Mouse (Mus musculus) forebrain, embryonic 13.5 days (tissue): ENCODE data around the gene Fbxo27. TPM values are rescaled to one million over a fixed set of nuclear protein-coding genes. Genes with fewer than 3 reads are reported as not detected.

Experiments used
- ATAC-seq: fragments of 200-750 bp; cut with Nextera tagmentation; 2 replicates; pipeline ENCODE4 v1.8.0; 2017
- H3K27ac ChIP-seq: fragments of 300-500 bp; sonication (generic); 2 replicates; pipeline ENCODE4 v1.5.1; 2015; ENCODE audit warnings: inconsistent platforms, mild to moderate bottlenecking, moderate library complexity
- H3K27me3 ChIP-seq: fragments of 300-500 bp; sonication (generic); 2 replicates; pipeline ENCODE4 v1.6.1; 2015; ENCODE audit warnings: mild to moderate bottlenecking, inconsistent platforms
- H3K36me3 ChIP-seq: fragments of 300-500 bp; sonication (generic); 2 replicates; pipeline ENCODE4 v1.6.1; 2015; ENCODE audit warnings: mild to moderate bottlenecking, inconsistent platforms; ENCODE audit not compliant: poor library complexity, severe bottlenecking
- H3K4me1 ChIP-seq: fragments of 300-500 bp; sonication (generic); 2 replicates; pipeline ENCODE4 v1.6.1; 2015; ENCODE audit warnings: inconsistent platforms
- H3K4me2 ChIP-seq: fragments of 300-500 bp; sonication (generic); 2 replicates; pipeline ENCODE4 v1.6.1; 2015; ENCODE audit warnings: inconsistent platforms, mild to moderate bottlenecking, moderate library complexity
- H3K4me3 ChIP-seq: fragments of 300-500 bp; sonication (generic); 2 replicates; pipeline ENCODE4 v1.5.1; 2015; ENCODE audit warnings: mild to moderate bottlenecking, inconsistent platforms
- H3K9ac ChIP-seq: fragments of 300-500 bp; sonication (generic); 2 replicates; pipeline ENCODE4 v1.6.1; 2015; ENCODE audit warnings: mild to moderate bottlenecking, inconsistent platforms
- H3K9me3 ChIP-seq: fragments of 300-500 bp; sonication (generic); replicated peaks from 2 replicates; pipeline ENCODE4 v1.6.1; 2016; ENCODE audit warnings: inconsistent platforms
- WGBS: fragments of 180-500 bp; shearing (Covaris S2); methylation state at CpG from one replicate; pipeline ENCODE4 v1.1.7; 2015; 5-methylcytosine and 5-hydroxymethylcytosine counted together
- polyA plus RNA-seq: library from polyadenylated mRNA; unstranded; fragments of >200 nt; fragmentation: Nextera tagmentation; extraction: Ambion mirVana; gene quantifications from 2 replicates; pipeline ENCODE4 v1.2.1, GENCODE M21; 2015

Gene Fbxo27
- polyA plus RNA-seq, 1 experiment from 2014 or later = 3.8 TPM

- Histone ChIP-seq H3K4me3 (no peak overlapping the region), H3K4me2 (no peak overlapping the region), H3K36me3 (no peaks in the 10 kb centered on the region), H3K9ac (no peak overlapping the region), H3K9me3 (no peaks in the 10 kb centered on the region), H3K27ac (no peak overlapping the region), H3K4me1 (0 out of 2 replicates have a peak, but pooled peaks cover 9% of the 10 kb centered on the region), H3K27me3 (0 out of 2 replicates have a peak, but pooled peaks cover 3% of the 10 kb centered on the region)
- ATAC-seq = no peak
- 87% methylated on average over 5 of the region's 5 CpGs for WGBS
Observed at GRCm38 (mm10) chr7:28714667-28715066, 22.0 kb downstream of the Fbxo27 start.

DNA sequence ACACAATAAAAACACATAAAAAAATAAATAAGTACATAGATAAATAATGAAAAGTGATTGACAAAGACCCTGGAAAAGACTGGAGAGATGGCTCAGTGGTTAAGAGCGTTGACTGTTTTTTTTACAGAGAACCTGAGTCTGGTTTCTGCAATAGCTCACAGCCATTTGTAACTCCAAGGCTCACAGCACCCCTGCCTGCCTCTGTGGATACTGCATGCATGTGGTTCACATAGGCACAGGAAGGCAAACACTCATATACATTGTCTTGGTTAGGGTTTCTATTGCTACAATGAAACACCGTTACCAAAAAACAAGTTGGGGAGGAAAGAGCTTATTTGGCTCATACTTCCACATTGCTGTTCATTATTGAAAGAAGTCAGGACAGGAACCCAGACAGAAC, 22.9 kb downstream of the Fbxo27 start:
- Histone ChIP-seq H3K4me3 (no peak overlapping the region), H3K4me2 (no peak overlapping the region), H3K4me1 (0 out of 2 replicates have a peak, but pooled peaks cover 9% of the 10 kb centered on the region), H3K27me3 (0 out of 2 replicates have a peak, but pooled peaks cover 3% of the 10 kb centered on the region), H3K27ac (no peak overlapping the region), H3K36me3 (no peaks in the 10 kb centered on the region), H3K9me3 (no peaks in the 10 kb centered on the region), H3K9ac (no peak overlapping the region)
- no peak for ATAC-seq
- 92% methylated on average over 2 of the region's 2 CpGs for WGBS

DNA sequence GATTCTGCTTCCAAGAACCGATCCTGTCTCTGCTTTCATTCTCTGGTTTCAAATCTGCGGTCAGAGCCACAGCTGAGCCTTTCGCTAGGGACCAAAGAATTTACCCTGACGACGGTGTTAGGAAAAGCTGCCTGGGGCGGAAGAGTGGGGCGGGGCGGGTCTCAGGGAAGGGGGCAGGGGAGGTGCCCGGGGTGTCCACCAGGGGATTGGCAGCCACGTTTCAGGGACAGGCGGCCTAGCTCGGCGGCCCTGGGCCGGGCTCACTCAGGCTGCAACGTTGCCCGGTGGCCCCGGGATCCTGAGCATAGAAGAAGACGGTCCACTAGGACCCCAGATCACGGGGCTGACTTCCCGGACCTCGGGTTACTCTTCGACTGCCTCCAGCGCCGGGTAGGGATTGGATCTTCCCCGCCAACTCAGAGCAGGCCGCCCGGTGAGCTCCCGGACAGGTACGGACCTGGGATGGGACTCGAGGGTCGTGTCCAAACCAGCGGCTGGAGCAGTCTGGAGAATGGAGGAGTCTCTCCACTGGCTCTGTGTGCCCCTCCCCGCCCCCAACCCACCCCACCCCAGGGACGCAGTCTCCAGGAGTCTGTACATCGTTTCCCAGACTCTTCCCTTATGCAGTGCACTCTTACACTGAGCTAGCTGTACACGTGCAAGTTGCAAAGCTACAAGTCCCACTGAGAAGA, 24.1 kb downstream of the Fbxo27 start, which contains the start of gene Fbxo17:
Gene Fbxo17, plus strand, starts transcription at position 215 of the 692 bp plus-strand sequence.
- H3K9me3 ChIP-seq = no peaks in the 10 kb centered on the region
- 1% methylated on average over 36 of the region's 36 CpGs for WGBS
- H3K27ac ChIP-seq = no peak within 1 kb of the TSS
- no peaks in the 10 kb centered on the region for H3K36me3 ChIP-seq
- 0 out of 2 replicates have a peak, but pooled peaks cover 9% of the 10 kb centered on the region for H3K4me1 ChIP-seq
- H3K4me2 ChIP-seq = peak within 1 kb of the TSS; percentile 73
- H3K9ac ChIP-seq = peak within 1 kb of the TSS; percentile 68
- peak; percentile 70 for ATAC-seq
- peak within 1 kb of the TSS; percentile 46 for H3K4me3 ChIP-seq
- 0 out of 2 replicates have a peak, but pooled peaks cover 3% of the 10 kb centered on the region for H3K27me3 ChIP-seq

GRCm38 (mm10) chr7:28717726-28718125, 25.1 kb downstream of the Fbxo27 start:
- no peak overlapping the region for H3K4me2 ChIP-seq
- no peak overlapping the region for H3K27ac ChIP-seq
- 0 out of 2 replicates have a peak, but pooled peaks cover 9% of the 10 kb centered on the region for H3K4me1 ChIP-seq
- H3K4me3 ChIP-seq = no peak overlapping the region
- 86% methylated on average over 10 of the region's 10 CpGs for WGBS
- H3K36me3 ChIP-seq = no peaks in the 10 kb centered on the region
- H3K27me3 ChIP-seq = 0 out of 2 replicates have a peak, but pooled peaks cover 3% of the 10 kb centered on the region
- ATAC-seq = no peak
- no peaks in the 10 kb centered on the region for H3K9me3 ChIP-seq
- H3K9ac ChIP-seq = no peak overlapping the region

DNA sequence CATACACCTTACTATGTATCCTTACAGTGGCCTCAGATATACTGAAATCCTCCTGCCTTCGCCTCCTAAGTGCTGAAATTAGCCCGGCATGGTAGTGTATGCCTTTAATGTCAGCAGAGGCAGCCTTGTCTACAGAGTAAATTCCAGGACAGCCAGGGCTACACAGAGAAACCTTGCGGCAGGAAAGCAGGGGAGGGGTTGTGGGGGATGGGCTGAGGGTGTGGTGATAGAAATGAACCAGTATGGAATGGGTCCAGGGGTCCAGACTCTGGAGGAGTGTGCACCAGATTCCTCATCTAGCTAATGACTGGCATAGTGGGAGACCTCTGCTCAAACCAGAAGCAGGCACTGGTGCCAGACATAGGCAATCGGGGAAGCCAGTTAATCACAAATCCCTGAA, 26.5 kb downstream of the Fbxo27 start:
- Histone ChIP-seq H3K9ac (no peak overlapping the region), H3K4me2 (no peak overlapping the region), H3K9me3 (no peaks in the 10 kb centered on the region), H3K36me3 (no peaks in the 10 kb centered on the region), H3K4me1 (0 out of 2 replicates have a peak, but pooled peaks cover 9% of the 10 kb centered on the region), H3K27ac (no peak overlapping the region), H3K27me3 (0 out of 2 replicates have a peak, but pooled peaks cover 3% of the 10 kb centered on the region), H3K4me3 (no peak overlapping the region)
- WGBS = 63% methylated on average over 4 of the region's 4 CpGs
- no peak for ATAC-seq

DNA sequence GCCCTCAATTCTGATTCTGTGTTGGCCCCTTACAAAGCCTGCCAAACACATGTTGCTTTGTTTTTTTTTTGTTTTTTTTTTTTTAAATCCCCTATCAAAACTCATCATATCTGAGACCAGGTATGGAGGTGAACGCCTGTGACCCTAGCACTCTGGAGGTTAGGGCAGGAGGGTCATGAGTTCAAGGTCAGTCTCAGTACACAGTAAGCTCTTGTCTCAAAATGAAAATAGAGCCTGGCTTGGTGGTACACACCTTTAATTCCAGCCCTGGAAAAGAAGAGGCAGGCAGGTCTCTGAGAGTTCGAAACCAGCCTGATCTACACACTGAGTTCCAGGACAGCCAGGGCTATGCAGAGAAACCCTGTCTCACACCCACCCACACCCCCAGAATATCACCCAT, 27.0 kb downstream of the Fbxo27 start:
- H3K36me3 ChIP-seq = peaks cover 2% of the 10 kb centered on the region; the same call in 1 of the 2 replicates
- no peak overlapping the region for H3K4me3 ChIP-seq
- H3K9me3 ChIP-seq = no peaks in the 10 kb centered on the region
- ATAC-seq = no peak
- H3K4me1 ChIP-seq = 0 out of 2 replicates have a peak, but pooled peaks cover 9% of the 10 kb centered on the region
- no peak overlapping the region for H3K4me2 ChIP-seq
- no peak overlapping the region for H3K9ac ChIP-seq
- 0 out of 2 replicates have a peak, but pooled peaks cover 3% of the 10 kb centered on the region for H3K27me3 ChIP-seq
- no peak overlapping the region for H3K27ac ChIP-seq
- WGBS = 80% methylated on average over 2 of the region's 2 CpGs

DNA sequence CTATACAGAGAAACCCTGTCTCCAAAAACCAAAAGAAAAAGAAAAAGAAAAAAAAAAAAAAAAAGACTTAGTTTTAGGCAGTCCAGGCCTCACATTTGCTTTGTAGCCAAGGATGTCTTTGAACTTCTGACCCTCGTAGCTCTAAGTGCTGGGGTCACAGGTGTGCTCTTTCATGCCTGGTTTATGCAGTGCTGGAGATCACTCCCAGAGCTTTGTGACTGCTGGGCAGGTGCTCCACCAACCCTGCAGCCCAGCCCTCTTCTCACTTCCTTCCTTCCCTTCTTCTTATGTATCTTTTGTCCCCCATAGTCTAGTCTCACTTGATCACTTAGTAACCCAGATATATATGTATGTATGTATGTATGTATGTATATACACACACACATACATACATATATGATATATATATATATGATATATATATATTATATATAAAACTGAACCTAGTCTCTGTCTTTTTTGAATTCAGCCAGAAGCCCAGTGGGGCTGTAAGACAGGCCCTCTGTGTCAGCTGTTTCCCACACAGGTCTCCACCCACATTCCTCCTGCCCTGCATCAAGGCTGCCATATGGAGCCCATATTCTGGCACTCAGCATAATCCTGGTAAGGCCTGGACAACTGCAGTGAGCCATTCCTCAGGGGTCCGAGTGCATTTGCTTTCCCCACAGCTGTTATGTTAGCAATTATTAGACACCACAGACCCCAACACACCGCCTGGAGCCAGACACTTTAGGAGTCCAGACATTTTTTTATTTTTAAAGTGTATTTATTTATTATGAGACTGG, 28.3 kb downstream of the Fbxo27 start:
- 0 out of 2 replicates have a peak, but pooled peaks cover 9% of the 10 kb centered on the region for H3K4me1 ChIP-seq
- no peak overlapping the region for H3K4me2 ChIP-seq
- H3K4me3 ChIP-seq = no peak overlapping the region
- ATAC-seq = no peak
- H3K36me3 ChIP-seq = peaks cover 3% of the 10 kb centered on the region; the same call in 1 of the 2 replicates
- H3K9ac ChIP-seq = no peak overlapping the region
- no peak overlapping the region for H3K27ac ChIP-seq
- WGBS = 81% methylated on average over 3 of the region's 3 CpGs
- no peaks in the 10 kb centered on the region for H3K9me3 ChIP-seq
- no peaks in the 10 kb centered on the region for H3K27me3 ChIP-seq

- H3K36me3 ChIP-seq = peaks cover 3% of the 10 kb centered on the region; the same call in 1 of the 2 replicates
- no peak overlapping the region for H3K9ac ChIP-seq
- H3K27me3 ChIP-seq = no peaks in the 10 kb centered on the region
- 97% methylated on average over 7 of the region's 7 CpGs for WGBS
- H3K4me3 ChIP-seq = no peak overlapping the region
- no peak overlapping the region for H3K4me2 ChIP-seq
- no peak for ATAC-seq
- H3K27ac ChIP-seq = no peak overlapping the region
- H3K9me3 ChIP-seq = no peaks in the 10 kb centered on the region
- H3K4me1 ChIP-seq = 0 out of 2 replicates have a peak, but pooled peaks cover 1% of the 10 kb centered on the region
Observed at GRCm38 (mm10) chr7:28722079-28722478, 29.4 kb downstream of the Fbxo27 start.

GRCm38 (mm10) chr7:28724613-28725012, 32.0 kb downstream of the Fbxo27 start:
- peaks cover 3% of the 10 kb centered on the region; the same call in 1 of the 2 replicates for H3K36me3 ChIP-seq
- no peaks in the 10 kb centered on the region for H3K27me3 ChIP-seq
- H3K4me1 ChIP-seq = 0 out of 2 replicates have a peak, but pooled peaks cover 3% of the 10 kb centered on the region
- no peak overlapping the region for H3K4me2 ChIP-seq
- no peak for ATAC-seq
- 89% methylated on average over 2 of the region's 2 CpGs for WGBS
- H3K4me3 ChIP-seq = no peak overlapping the region
- no peak overlapping the region for H3K9ac ChIP-seq
- no peaks in the 10 kb centered on the region for H3K9me3 ChIP-seq
- H3K27ac ChIP-seq = no peak overlapping the region

- Histone ChIP-seq H3K4me1 (0 out of 2 replicates have a peak, but pooled peaks cover 3% of the 10 kb centered on the region), H3K9ac (no peak overlapping the region; the same call in 1 of the 2 replicates), H3K27me3 (peaks cover under 1% of the 10 kb centered on the region; the same call in 1 of the 2 replicates), H3K36me3 (peaks cover 3% of the 10 kb centered on the region; the same call in 1 of the 2 replicates), H3K27ac (no peak overlapping the region), H3K4me2 (peak overlapping the region; percentile 38; the same call in 1 of the 2 replicates), H3K4me3 (no peak overlapping the region), H3K9me3 (0 out of 2 replicates have a peak, but pooled peaks cover 4% of the 10 kb centered on the region)
- peak; percentile 69 for ATAC-seq
- 6% methylated on average over 14 of the region's 14 CpGs for WGBS
Observed at GRCm38 (mm10) chr7:28726600-28726999, 34.0 kb downstream of the Fbxo27 start.

DNA sequence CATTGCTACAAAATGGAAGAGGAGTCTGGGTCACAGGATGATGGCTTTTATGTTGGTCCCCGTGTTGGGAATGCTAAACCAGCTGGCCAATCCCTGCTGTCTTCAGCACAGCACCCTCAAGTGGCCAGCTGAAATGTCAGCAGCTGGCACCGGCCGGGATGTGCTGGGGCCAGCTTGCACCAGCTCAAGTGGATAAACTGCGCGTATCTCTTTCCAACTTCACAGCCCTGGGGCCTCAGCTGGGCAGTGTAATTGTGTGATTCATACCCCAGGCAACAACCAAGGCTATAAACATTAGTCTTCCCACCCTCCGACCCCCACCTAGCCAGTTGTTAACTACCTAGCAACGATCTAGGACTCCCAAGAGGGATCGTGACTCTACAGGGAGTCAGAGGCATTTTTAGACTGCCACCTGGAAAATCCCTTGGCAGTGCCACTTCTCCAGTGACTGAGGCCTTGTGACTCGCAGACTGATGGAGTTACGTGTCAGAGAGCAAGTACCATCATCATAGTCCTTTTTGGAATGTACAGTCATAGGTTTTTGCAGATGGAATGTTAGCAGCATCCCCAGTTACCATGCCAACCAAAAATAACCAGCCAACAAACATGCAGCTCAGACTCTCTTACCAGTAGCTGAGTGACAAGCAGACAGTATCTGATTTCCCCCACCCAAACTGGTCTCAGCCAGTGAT, 35.1 kb downstream of the Fbxo27 start:
- peaks cover 8% of the 10 kb centered on the region; the same call in 1 of the 2 replicates for H3K4me1 ChIP-seq
- H3K4me3 ChIP-seq = no peak overlapping the region
- no peak overlapping the region for H3K27ac ChIP-seq
- H3K27me3 ChIP-seq = peaks cover 7% of the 10 kb centered on the region; the same call in 1 of the 2 replicates
- H3K9me3 ChIP-seq = 0 out of 2 replicates have a peak, but pooled peaks cover 4% of the 10 kb centered on the region
- 58% methylated on average over 10 of the region's 10 CpGs for WGBS
- no peak overlapping the region for H3K4me2 ChIP-seq
- no peak overlapping the region for H3K9ac ChIP-seq
- peaks cover 3% of the 10 kb centered on the region; the same call in 1 of the 2 replicates for H3K36me3 ChIP-seq
- no peak for ATAC-seq
